Mouse (Mus musculus) liver, embryonic 14.5 days (tissue): Measurements from ENCODE around the gene Trp73.

Source experiments
- CTCF ChIP-seq: IDR thresholded peaks from 2 replicates; pipeline ENCODE4 v1.5.1; 2016; ENCODE audit warnings: antibody characterized with exemption, low read depth, control low read depth
- EP300 ChIP-seq: IDR thresholded peaks from 2 replicates; pipeline ENCODE4 v1.6.1; 2016; ENCODE audit warnings: antibody characterized with exemption, low read depth

- TF ChIP-seq CTCF (no peak), EP300 (no peak)
These were observed 82.3 kb downstream of the Trp73 start for GRCm38 (mm10) chr4:154057696-154058095.
